Mouse (Mus musculus): ENCODE results near the gene Col6a4. TPM values are rescaled to one million over a fixed set of nuclear protein-coding genes. Genes with fewer than 3 reads are reported as not detected.

Gene Col6a4
- total RNA-seq (2014; rRNA removed): not detected in 2 replicates
- polyA plus RNA-seq (2012; rRNA removed): not detected in 2 replicates

DNA sequence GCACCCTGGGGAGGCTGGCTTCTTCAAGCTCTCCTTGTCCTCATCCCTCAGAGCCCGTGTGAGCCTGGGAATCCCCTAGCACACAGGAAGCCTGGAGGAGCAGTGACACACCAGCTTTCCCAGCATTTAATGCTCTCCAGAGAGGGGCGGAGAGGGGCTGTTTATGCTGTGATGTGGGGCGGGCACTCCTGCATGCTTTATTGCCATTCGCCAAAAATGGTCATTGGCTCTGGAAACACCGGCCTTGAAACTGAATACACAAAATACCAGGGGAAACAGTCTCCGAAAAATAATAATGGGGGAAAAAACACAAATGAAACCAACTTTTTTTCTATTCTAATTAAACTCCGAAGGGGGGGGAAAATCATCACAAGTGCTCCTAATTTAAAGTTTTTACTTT, at the start of gene Col6a4:
TSS of gene Col6a4 (minus strand) at position 101 of the 400 bp plus-strand sequence.
- Histone ChIP-seq H3K9ac (ENCODE audit: low read depth, low read length) (no peak within 1 kb of the TSS), H3K4me1 (ENCODE audit: control insufficient read depth, insufficient read depth, low read length) (no peaks in the 10 kb centered on the region), H3K79me2 (ENCODE audit: control insufficient read depth, insufficient read depth, low read length) (no peaks in the 10 kb centered on the region), H3K36me3 (ENCODE audit: control insufficient read depth, insufficient read depth, low read length) (no peaks in the 10 kb centered on the region), H3K27me3 (ENCODE audit: control insufficient read depth, insufficient read depth, low read length) (no peaks in the 10 kb centered on the region), H3K27ac (replicated peaks; ENCODE audit: insufficient read depth, low read depth, low read length) (no peak within 1 kb of the TSS), H3K4me3 (ENCODE audit: insufficient read depth, low read depth, low read length) (no peak within 1 kb of the TSS)
- no peak for DNase-seq (ENCODE audit: extremely low read depth, low read depth, low spot score)
- 70% methylated on average over 7 of the region's 7 CpGs for WGBS
- TF ChIP-seq POLR2A (IDR thresholded peaks at IDR 0.05; ENCODE audit: extremely low read depth, insufficient read depth, low read length) (no peak), CTCF (IDR thresholded peaks at IDR 0.05; ENCODE audit: low read depth, low read length) (no peak)

DNA sequence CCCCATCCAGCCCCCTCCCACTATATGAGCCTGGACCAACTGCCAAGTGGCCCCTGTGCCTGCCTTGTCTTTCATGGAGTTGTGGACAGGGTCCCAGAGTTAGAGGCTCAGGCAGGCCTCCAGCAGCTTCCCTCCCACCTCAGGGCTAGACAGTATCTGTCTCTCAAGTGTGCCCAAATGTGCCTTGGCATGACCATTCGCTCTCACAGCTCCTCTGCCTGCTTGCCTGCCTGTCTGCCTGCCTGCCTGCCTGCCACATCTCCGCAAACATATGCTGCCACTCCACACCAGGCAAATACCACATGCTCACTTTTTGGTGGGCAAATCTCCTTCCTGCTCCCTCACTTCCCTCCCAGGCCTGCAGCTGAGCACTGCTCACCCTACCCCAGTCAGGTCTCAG, 49.0 kb upstream of the Col6a4 start:
- no peak for TF ChIP-seq CTCF (IDR thresholded peaks at IDR 0.05; ENCODE audit: low read depth, low read length)
- no peak for TF ChIP-seq POLR2A (IDR thresholded peaks at IDR 0.05; ENCODE audit: extremely low read depth, insufficient read depth, low read length)
- WGBS: 89% methylated on average over 2 of the region's 2 CpGs
- Histone ChIP-seq H3K27me3 (ENCODE audit: control insufficient read depth, insufficient read depth, low read length) (peaks cover 14% of the 10 kb centered on the region), H3K27ac (replicated peaks; ENCODE audit: insufficient read depth, low read depth, low read length) (no peak overlapping the region), H3K79me2 (ENCODE audit: control insufficient read depth, insufficient read depth, low read length) (no peaks in the 10 kb centered on the region), H3K9ac (ENCODE audit: low read depth, low read length) (no peak overlapping the region), H3K36me3 (ENCODE audit: control insufficient read depth, insufficient read depth, low read length) (no peaks in the 10 kb centered on the region), H3K4me1 (ENCODE audit: control insufficient read depth, insufficient read depth, low read length) (no peaks in the 10 kb centered on the region), H3K4me3 (ENCODE audit: insufficient read depth, low read depth, low read length) (no peak overlapping the region)
- DNase-seq (ENCODE audit: extremely low read depth, low read depth, low spot score): no peak

DNA sequence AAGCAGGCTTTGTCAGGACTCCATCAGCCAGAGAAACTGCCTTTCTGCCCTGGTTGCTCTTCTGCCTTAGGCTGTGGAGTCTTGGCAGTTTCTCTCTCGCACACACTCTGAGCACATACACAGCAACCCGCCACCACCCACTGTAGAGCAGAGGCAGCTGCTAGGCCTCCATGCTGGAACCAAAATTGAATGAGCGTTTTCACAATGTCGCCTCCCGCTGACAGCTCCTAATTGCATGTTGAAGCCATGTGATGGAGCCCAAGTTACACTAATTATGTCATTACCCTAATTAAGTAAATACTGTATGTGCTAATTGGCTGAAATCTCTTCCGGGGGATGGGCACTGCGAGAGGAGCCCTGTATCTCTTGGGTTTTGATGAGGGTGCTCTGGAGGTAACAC, 47.6 kb upstream of the Col6a4 start:
- DNase-seq (ENCODE audit: extremely low read depth, low read depth, low spot score): no peak
- H3K4me1 ChIP-seq (ENCODE audit: control insufficient read depth, insufficient read depth, low read length): no peaks in the 10 kb centered on the region
- 85% methylated on average over 7 of the region's 7 CpGs for WGBS
- no peaks in the 10 kb centered on the region for H3K79me2 ChIP-seq (ENCODE audit: control insufficient read depth, insufficient read depth, low read length)
- TF ChIP-seq POLR2A (IDR thresholded peaks at IDR 0.05; ENCODE audit: extremely low read depth, insufficient read depth, low read length): no peak
- TF ChIP-seq CTCF (IDR thresholded peaks at IDR 0.05; ENCODE audit: low read depth, low read length): no peak
- H3K36me3 ChIP-seq (ENCODE audit: control insufficient read depth, insufficient read depth, low read length): no peaks in the 10 kb centered on the region
- no peak overlapping the region for H3K27ac ChIP-seq (replicated peaks; ENCODE audit: insufficient read depth, low read depth, low read length)
- no peak overlapping the region for H3K9ac ChIP-seq (ENCODE audit: low read depth, low read length)
- no peak overlapping the region for H3K4me3 ChIP-seq (ENCODE audit: insufficient read depth, low read depth, low read length)
- H3K27me3 ChIP-seq (ENCODE audit: control insufficient read depth, insufficient read depth, low read length): peaks cover 14% of the 10 kb centered on the region

DNA sequence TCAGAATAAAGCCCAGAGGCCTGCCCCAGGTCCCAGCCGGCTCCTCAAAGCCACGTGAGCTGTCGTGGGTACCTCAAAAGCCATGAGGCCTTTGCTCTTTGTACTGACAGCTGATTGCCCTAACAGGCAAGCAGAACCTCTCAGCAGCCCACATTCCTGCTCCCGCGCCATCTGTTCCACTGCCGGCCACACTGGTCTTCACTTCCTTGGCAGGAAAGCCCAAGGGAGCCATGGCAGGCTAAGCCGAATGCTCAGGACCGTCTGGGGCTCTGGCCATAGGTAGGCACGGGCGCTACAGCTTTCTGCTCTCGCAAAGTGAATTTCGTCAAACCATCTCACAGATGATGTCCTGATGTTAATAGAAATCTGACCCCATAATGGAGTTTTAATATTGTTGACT, 45.4 kb upstream of the Col6a4 start:
- no peaks in the 10 kb centered on the region for H3K36me3 ChIP-seq (ENCODE audit: control insufficient read depth, insufficient read depth, low read length)
- TF ChIP-seq POLR2A (IDR thresholded peaks at IDR 0.05; ENCODE audit: extremely low read depth, insufficient read depth, low read length): no peak
- no peak for TF ChIP-seq CTCF (IDR thresholded peaks at IDR 0.05; ENCODE audit: low read depth, low read length)
- no peak overlapping the region for H3K4me3 ChIP-seq (ENCODE audit: insufficient read depth, low read depth, low read length)
- H3K27ac ChIP-seq (replicated peaks; ENCODE audit: insufficient read depth, low read depth, low read length): no peak overlapping the region
- H3K4me1 ChIP-seq (ENCODE audit: control insufficient read depth, insufficient read depth, low read length): peaks cover 6% of the 10 kb centered on the region
- no peak for DNase-seq (ENCODE audit: extremely low read depth, low read depth, low spot score)
- no peak overlapping the region for H3K9ac ChIP-seq (ENCODE audit: low read depth, low read length)
- 92% methylated on average over 12 of the region's 12 CpGs for WGBS
- no peaks in the 10 kb centered on the region for H3K79me2 ChIP-seq (ENCODE audit: control insufficient read depth, insufficient read depth, low read length)
- H3K27me3 ChIP-seq (ENCODE audit: control insufficient read depth, insufficient read depth, low read length): no peaks in the 10 kb centered on the region

DNA sequence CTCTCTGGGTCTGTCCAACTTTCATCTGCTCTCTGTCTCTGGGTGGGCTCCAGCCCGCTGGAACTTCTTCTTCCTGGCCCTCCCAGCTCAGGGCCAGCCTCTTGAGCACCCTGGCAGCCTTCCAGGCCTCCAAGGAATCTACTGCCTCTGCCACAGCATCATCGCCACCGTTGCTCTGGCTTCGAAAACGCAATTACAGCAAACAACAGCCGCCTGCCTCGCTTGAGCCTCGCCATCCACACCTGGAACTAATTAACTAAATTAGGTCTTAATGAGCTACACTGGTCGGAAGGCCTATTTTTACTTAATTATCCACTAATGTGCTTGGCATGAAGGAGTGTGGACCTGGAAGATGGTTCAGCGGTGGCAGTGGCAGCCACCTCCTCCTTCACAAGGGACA, 43.2 kb upstream of the Col6a4 start:
- Histone ChIP-seq H3K9ac (ENCODE audit: low read depth, low read length) (no peak overlapping the region), H3K36me3 (ENCODE audit: control insufficient read depth, insufficient read depth, low read length) (no peaks in the 10 kb centered on the region), H3K4me1 (ENCODE audit: control insufficient read depth, insufficient read depth, low read length) (peaks cover 6% of the 10 kb centered on the region), H3K79me2 (ENCODE audit: control insufficient read depth, insufficient read depth, low read length) (no peaks in the 10 kb centered on the region), H3K27ac (replicated peaks; ENCODE audit: insufficient read depth, low read depth, low read length) (no peak overlapping the region), H3K27me3 (ENCODE audit: control insufficient read depth, insufficient read depth, low read length) (no peaks in the 10 kb centered on the region), H3K4me3 (ENCODE audit: insufficient read depth, low read depth, low read length) (no peak overlapping the region)
- 84% methylated on average over 10 of the region's 10 CpGs for WGBS
- TF ChIP-seq POLR2A (IDR thresholded peaks at IDR 0.05; ENCODE audit: extremely low read depth, insufficient read depth, low read length): no peak
- no peak for TF ChIP-seq CTCF (IDR thresholded peaks at IDR 0.05; ENCODE audit: low read depth, low read length)
- DNase-seq (ENCODE audit: extremely low read depth, low read depth, low spot score): no peak

DNA sequence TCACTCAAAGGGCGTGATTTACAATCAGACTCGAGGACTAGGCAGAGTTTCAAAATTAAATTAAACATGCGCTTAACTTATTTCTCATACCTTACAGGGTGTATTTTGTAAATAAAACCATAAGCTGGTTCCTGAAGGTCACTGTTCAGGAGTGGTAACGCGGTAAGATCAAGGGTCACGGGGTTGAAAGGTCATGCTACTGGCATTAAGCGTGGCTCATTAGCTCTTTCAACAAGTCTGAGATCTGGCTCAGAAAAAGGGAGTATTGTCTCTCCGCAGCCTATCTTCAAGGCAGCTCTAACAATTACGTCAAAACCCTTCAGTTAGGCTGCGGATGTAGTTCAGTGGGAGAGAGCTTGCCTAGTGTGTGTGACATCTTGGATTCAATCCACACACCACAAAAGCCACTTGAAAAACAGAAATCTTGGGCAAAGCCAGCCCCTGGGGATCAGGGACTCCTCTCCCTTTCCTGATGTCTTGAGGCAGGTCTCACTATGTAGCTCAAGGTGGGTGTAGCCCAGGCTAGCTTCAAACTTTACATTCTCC, 41.2 kb upstream of the Col6a4 start:
- no peak overlapping the region for H3K4me3 ChIP-seq (ENCODE audit: insufficient read depth, low read depth, low read length)
- no peak overlapping the region for H3K9ac ChIP-seq (ENCODE audit: low read depth, low read length)
- H3K27me3 ChIP-seq (ENCODE audit: control insufficient read depth, insufficient read depth, low read length): no peaks in the 10 kb centered on the region
- TF ChIP-seq POLR2A (IDR thresholded peaks at IDR 0.05; ENCODE audit: extremely low read depth, insufficient read depth, low read length): no peak
- no peak for TF ChIP-seq CTCF (IDR thresholded peaks at IDR 0.05; ENCODE audit: low read depth, low read length)
- no peaks in the 10 kb centered on the region for H3K79me2 ChIP-seq (ENCODE audit: control insufficient read depth, insufficient read depth, low read length)
- H3K27ac ChIP-seq (replicated peaks; ENCODE audit: insufficient read depth, low read depth, low read length): no peak overlapping the region
- DNase-seq (ENCODE audit: extremely low read depth, low read depth, low spot score): peak; percentile 74
- WGBS: 63% methylated on average over 10 of the region's 10 CpGs
- peaks cover 6% of the 10 kb centered on the region for H3K4me1 ChIP-seq (ENCODE audit: control insufficient read depth, insufficient read depth, low read length)
- no peaks in the 10 kb centered on the region for H3K36me3 ChIP-seq (ENCODE audit: control insufficient read depth, insufficient read depth, low read length)

Measured in liver, adult 2 months (tissue).